Mouse (Mus musculus) kidney, embryonic 15.5 days (tissue): ENCODE measurements around the gene Prune2. TPM values are rescaled to one million over a fixed set of nuclear protein-coding genes. Genes with fewer than 3 reads are reported as not detected.

Source experiments
- ATAC-seq: fragments of 200-750 bp; cut with Nextera tagmentation; replicated peaks from 2 replicates; pipeline ENCODE4 v1.8.0; 2017; ENCODE audit warnings: moderate TSS enrichment; ENCODE audit not compliant: low FRiP score
- H3K27ac ChIP-seq: fragments of 300-500 bp; sonication (generic); 2 replicates; pipeline ENCODE4 v1.5.1; 2015; ENCODE audit warnings: mild to moderate bottlenecking, inconsistent platforms
- H3K27me3 ChIP-seq: fragments of 300-500 bp; sonication (generic); 2 replicates; pipeline ENCODE4 v1.6.1; 2015; ENCODE audit warnings: inconsistent platforms
- H3K36me3 ChIP-seq: fragments of 300-500 bp; sonication (generic); 2 replicates; pipeline ENCODE4 v1.6.1; 2015; ENCODE audit warnings: inconsistent platforms
- H3K4me1 ChIP-seq: fragments of 300-500 bp; sonication (generic); 2 replicates; pipeline ENCODE4 v1.6.1; 2015; ENCODE audit warnings: inconsistent platforms
- H3K4me2 ChIP-seq: fragments of 300-500 bp; sonication (generic); 2 replicates; pipeline ENCODE4 v1.6.1; 2015; ENCODE audit warnings: moderate library complexity, mild to moderate bottlenecking, inconsistent platforms
- H3K4me3 ChIP-seq: fragments of 300-500 bp; sonication (generic); replicated peaks from 2 replicates; pipeline ENCODE4 v1.5.1; 2015; ENCODE audit warnings: mild to moderate bottlenecking, inconsistent platforms
- H3K9ac ChIP-seq: fragments of 300-500 bp; sonication (generic); 2 replicates; pipeline ENCODE4 v1.6.1; 2015; ENCODE audit warnings: mild to moderate bottlenecking, inconsistent platforms
- H3K9me3 ChIP-seq: fragments of 300-500 bp; sonication (generic); replicated peaks from 2 replicates; pipeline ENCODE4 v1.6.1; 2016; ENCODE audit warnings: inconsistent platforms
- WGBS: fragments of 180-500 bp; shearing (Covaris S2); methylation state at CpG from one replicate; pipeline ENCODE4 v1.1.7; 2015; ENCODE audit warnings: mixed read lengths; 5-methylcytosine and 5-hydroxymethylcytosine counted together
- polyA plus RNA-seq: library from polyadenylated mRNA; unstranded; fragments of >200 nt; fragmentation: Nextera tagmentation; extraction: Ambion mirVana; gene quantifications from 2 replicates; pipeline ENCODE4 v1.2.1, GENCODE M21; 2015

Prune2 gene
- polyA plus RNA-seq, 1 experiment from 2014 or later = 1.5 TPM

GRCm38 (mm10) chr19:17072245-17072644, 116.3 kb downstream of the Prune2 start:
- 89% methylated on average over 1 of the region's 1 CpGs for WGBS
- Histone ChIP-seq H3K4me2 (no peak overlapping the region), H3K36me3 (no peaks in the 10 kb centered on the region), H3K4me1 (no peaks in the 10 kb centered on the region), H3K27me3 (no peaks in the 10 kb centered on the region), H3K9me3 (no peaks in the 10 kb centered on the region), H3K9ac (no peak overlapping the region), H3K4me3 (no peak overlapping the region), H3K27ac (no peak overlapping the region)
- ATAC-seq = no peak

- Histone ChIP-seq H3K4me1 (0 out of 2 replicates have a peak, but pooled peaks cover 4% of the 10 kb centered on the region), H3K9ac (no peak overlapping the region), H3K27ac (no peak overlapping the region), H3K4me3 (no peak overlapping the region), H3K9me3 (no peaks in the 10 kb centered on the region), H3K4me2 (no peak overlapping the region), H3K36me3 (no peaks in the 10 kb centered on the region), H3K27me3 (no peaks in the 10 kb centered on the region)
- 29% methylated on average over 8 of the region's 8 CpGs for WGBS
- peak; percentile 66 for ATAC-seq
These were observed 122.9 kb downstream of the Prune2 start for GRCm38 (mm10) chr19:17078643-17079316.

GRCm38 (mm10) chr19:17081382-17081781, 125.5 kb downstream of the Prune2 start:
- no peak overlapping the region for H3K9ac ChIP-seq
- no peak overlapping the region for H3K4me2 ChIP-seq
- H3K27ac ChIP-seq = no peak overlapping the region
- H3K4me1 ChIP-seq = 0 out of 2 replicates have a peak, but pooled peaks cover 4% of the 10 kb centered on the region
- H3K9me3 ChIP-seq = no peaks in the 10 kb centered on the region
- 70% methylated on average over 10 of the region's 10 CpGs for WGBS
- no peaks in the 10 kb centered on the region for H3K36me3 ChIP-seq
- ATAC-seq = no peak
- no peak overlapping the region for H3K4me3 ChIP-seq
- no peaks in the 10 kb centered on the region for H3K27me3 ChIP-seq

- no peak overlapping the region for H3K4me3 ChIP-seq
- H3K4me1 ChIP-seq = no peaks in the 10 kb centered on the region
- no peak overlapping the region for H3K27ac ChIP-seq
- H3K9me3 ChIP-seq = no peaks in the 10 kb centered on the region
- no peak overlapping the region for H3K4me2 ChIP-seq
- ATAC-seq = no peak
- no peaks in the 10 kb centered on the region for H3K36me3 ChIP-seq
- H3K27me3 ChIP-seq = no peaks in the 10 kb centered on the region
- 29% methylated on average over 8 of the region's 8 CpGs for WGBS
- H3K9ac ChIP-seq = no peak overlapping the region
These were observed 138.1 kb downstream of the Prune2 start for GRCm38 (mm10) chr19:17094067-17094466.

GRCm38 (mm10) chr19:17096338-17096737, 140.4 kb downstream of the Prune2 start:
- H3K27ac ChIP-seq = no peak overlapping the region
- no peak for ATAC-seq
- H3K27me3 ChIP-seq = no peaks in the 10 kb centered on the region
- H3K9me3 ChIP-seq = no peaks in the 10 kb centered on the region
- no peaks in the 10 kb centered on the region for H3K36me3 ChIP-seq
- no peak overlapping the region for H3K4me3 ChIP-seq
- H3K9ac ChIP-seq = no peak overlapping the region
- 87% methylated on average over 2 of the region's 2 CpGs for WGBS
- no peaks in the 10 kb centered on the region for H3K4me1 ChIP-seq
- H3K4me2 ChIP-seq = no peak overlapping the region

GRCm38 (mm10) chr19:17097210-17097609, 141.3 kb downstream of the Prune2 start:
- H3K27ac ChIP-seq = no peak overlapping the region
- 80% methylated on average over 6 of the region's 6 CpGs for WGBS
- no peak overlapping the region for H3K9ac ChIP-seq
- no peaks in the 10 kb centered on the region for H3K36me3 ChIP-seq
- H3K4me1 ChIP-seq = no peaks in the 10 kb centered on the region
- no peaks in the 10 kb centered on the region for H3K27me3 ChIP-seq
- ATAC-seq = no peak
- H3K4me2 ChIP-seq = no peak overlapping the region
- H3K9me3 ChIP-seq = no peaks in the 10 kb centered on the region
- no peak overlapping the region for H3K4me3 ChIP-seq

GRCm38 (mm10) chr19:17108782-17109181, 152.9 kb downstream of the Prune2 start:
- Histone ChIP-seq H3K9ac (no peak overlapping the region), H3K4me3 (no peak overlapping the region), H3K4me2 (no peak overlapping the region), H3K9me3 (no peaks in the 10 kb centered on the region), H3K4me1 (no peaks in the 10 kb centered on the region), H3K36me3 (no peaks in the 10 kb centered on the region), H3K27me3 (no peaks in the 10 kb centered on the region), H3K27ac (no peak overlapping the region)
- whole genome bisulfite sequencing = 58% methylated on average over 8 of the region's 8 CpGs
- ATAC-seq = no peak

- WGBS = 65% methylated on average over 12 of the region's 12 CpGs
- no peaks in the 10 kb centered on the region for H3K4me1 ChIP-seq
- H3K4me3 ChIP-seq = no peak overlapping the region
- no peak for ATAC-seq
- H3K9me3 ChIP-seq = no peaks in the 10 kb centered on the region
- H3K36me3 ChIP-seq = no peaks in the 10 kb centered on the region
- H3K4me2 ChIP-seq = no peak overlapping the region
- H3K27me3 ChIP-seq = no peaks in the 10 kb centered on the region
- H3K27ac ChIP-seq = no peak overlapping the region
- no peak overlapping the region for H3K9ac ChIP-seq
These were observed 168.3 kb downstream of the Prune2 start for GRCm38 (mm10) chr19:17124034-17124735.

- Histone ChIP-seq H3K36me3 (no peaks in the 10 kb centered on the region), H3K27me3 (no peaks in the 10 kb centered on the region), H3K9me3 (no peaks in the 10 kb centered on the region), H3K4me1 (no peaks in the 10 kb centered on the region), H3K4me2 (no peak overlapping the region), H3K4me3 (no peak overlapping the region), H3K27ac (no peak overlapping the region), H3K9ac (no peak overlapping the region)
- 77% methylated on average over 7 of the region's 7 CpGs for WGBS
- ATAC-seq = no peak
These were observed 169.5 kb downstream of the Prune2 start for GRCm38 (mm10) chr19:17125380-17125779.

GRCm38 (mm10) chr19:17130544-17130943, 174.6 kb downstream of the Prune2 start:
- Histone ChIP-seq H3K27ac (no peak overlapping the region), H3K4me3 (no peak overlapping the region), H3K36me3 (no peaks in the 10 kb centered on the region), H3K4me1 (no peaks in the 10 kb centered on the region), H3K9ac (no peak overlapping the region), H3K9me3 (no peaks in the 10 kb centered on the region), H3K27me3 (peaks cover 3% of the 10 kb centered on the region; the same call in 1 of the 2 replicates), H3K4me2 (no peak overlapping the region)
- 80% methylated on average over 3 of the region's 3 CpGs for WGBS
- no peak for ATAC-seq

- Histone ChIP-seq H3K9me3 (no peaks in the 10 kb centered on the region), H3K4me1 (peaks cover 7% of the 10 kb centered on the region), H3K27me3 (peaks cover 11% of the 10 kb centered on the region; the same call in 1 of the 2 replicates), H3K4me2 (peak overlapping the region; percentile 72), H3K9ac (peak overlapping the region; percentile 22; the same call in 1 of the 2 replicates), H3K27ac (no peak overlapping the region), H3K4me3 (peak overlapping the region; percentile 48), H3K36me3 (no peaks in the 10 kb centered on the region)
- peak; percentile 85; the same call in 1 of the 2 replicates for ATAC-seq
- WGBS = 8% methylated on average over 21 of the region's 21 CpGs
These were observed 181.0 kb downstream of the Prune2 start for GRCm38 (mm10) chr19:17136677-17137460.

GRCm38 (mm10) chr19:17137656-17138055, 181.7 kb downstream of the Prune2 start:
- Histone ChIP-seq H3K27ac (no peak overlapping the region), H3K9me3 (no peaks in the 10 kb centered on the region), H3K36me3 (no peaks in the 10 kb centered on the region), H3K9ac (no peak overlapping the region), H3K4me2 (no peak overlapping the region), H3K27me3 (peaks cover 11% of the 10 kb centered on the region; the same call in 1 of the 2 replicates), H3K4me1 (peaks cover 7% of the 10 kb centered on the region), H3K4me3 (no peak overlapping the region)
- ATAC-seq = no peak
- WGBS = 48% methylated on average over 2 of the region's 2 CpGs
